Mouse (Mus musculus) brain, embryonic 18.5 days (tissue): Measurements from ENCODE around the gene Ranbp2.
"Not testable (repeated sequence)": the region's sequence is repeated elsewhere in the genome, so short reads cannot be mapped to it uniquely, and the experiment has no call there.

ENCODE experiments used
- DNase-seq: peaks from one replicate; pipeline ENCODE4 v3.0.0-alpha.2; 2012; ENCODE audit warnings: low read depth, low spot score

The Ranbp2 gene

GRCm38 (mm10) chr10:58496732-58497131 lies 50.0 kb downstream of the Ranbp2 start:
- no peak for DNase-seq

GRCm38 (mm10) chr10:58497320-58498284 lies 50.9 kb downstream of the Ranbp2 start, which contains the start of gene Ccdc138:
TSS of gene Ccdc138 (plus strand) at chr10:58497948.
- peak; percentile 66 for DNase-seq

- DNase-seq, result no peak
Observed at GRCm38 (mm10) chr10:58498516-58498915, 51.8 kb downstream of the Ranbp2 start.

GRCm38 (mm10) chr10:58529358-58529757 lies 82.6 kb downstream of the Ranbp2 start:
- no peak for DNase-seq

- DNase-seq, result no peak
Observed at GRCm38 (mm10) chr10:58530896-58531790, 84.4 kb downstream of the Ranbp2 start.

GRCm38 (mm10) chr10:58532177-58532576 lies 85.5 kb downstream of the Ranbp2 start:
- no peak for DNase-seq

- DNase-seq, result not testable (repeated sequence)
Observed at GRCm38 (mm10) chr10:58536276-58536675, 89.6 kb downstream of the Ranbp2 start.

- DNase-seq, result no peak
Observed at GRCm38 (mm10) chr10:58540613-58541012, 93.9 kb downstream of the Ranbp2 start.
